Mouse (Mus musculus): ENCODE measurements at regions not wholly inside any gene's neighbourhood (a gene's known extent, or its start where the extent isn't known, plus 50 kb on each side); places are given as distances from the start of the nearest gene placed in this dataset.

- Histone ChIP-seq H3K27ac (no peak overlapping the region), H3K9me3 (replicated peaks) (no peaks in the 10 kb centered on the region; the same call in 1 of the 2 replicates), H3K4me1 (peaks cover 12% of the 10 kb centered on the region), H3K9ac (no peak overlapping the region), H3K36me3 (no peaks in the 10 kb centered on the region), H3K4me3 (no peak overlapping the region), H3K27me3 (no peaks in the 10 kb centered on the region), H3K4me2 (replicated peaks) (no peak overlapping the region)
- ATAC-seq (ENCODE audit: low FRiP score) = peak; percentile 85
- WGBS = 59% methylated on average over 14 of the region's 14 CpGs
Observed at GRCm38 (mm10) chr14:76313424-76314190, 101.2 kb upstream of the Tsc22d1 start.

GRCm38 (mm10) chr14:76318438-76318837 is 96.3 kb upstream of the Tsc22d1 start:
- no peak for ATAC-seq (ENCODE audit: low FRiP score)
- Histone ChIP-seq H3K36me3 (no peaks in the 10 kb centered on the region), H3K4me2 (replicated peaks) (no peak overlapping the region), H3K27me3 (no peaks in the 10 kb centered on the region), H3K4me3 (no peak overlapping the region), H3K9ac (no peak overlapping the region), H3K9me3 (replicated peaks) (no peaks in the 10 kb centered on the region; the same call in 1 of the 2 replicates), H3K27ac (no peak overlapping the region), H3K4me1 (peaks cover 7% of the 10 kb centered on the region)
- WGBS = 80% methylated on average over 5 of the region's 5 CpGs

- 100% methylated on average over 1 of the region's 1 CpGs for WGBS
- ATAC-seq (ENCODE audit: low FRiP score) = no peak
- Histone ChIP-seq H3K9ac (no peak overlapping the region), H3K27me3 (no peaks in the 10 kb centered on the region), H3K9me3 (replicated peaks) (no peaks in the 10 kb centered on the region), H3K36me3 (no peaks in the 10 kb centered on the region), H3K4me1 (no peaks in the 10 kb centered on the region), H3K4me3 (no peak overlapping the region), H3K27ac (no peak overlapping the region), H3K4me2 (replicated peaks) (no peak overlapping the region)
Observed at GRCm38 (mm10) chr14:76324246-76324645, 90.5 kb upstream of the Tsc22d1 start.

- H3K27ac ChIP-seq = no peak overlapping the region
- H3K4me2 ChIP-seq (replicated peaks) = no peak overlapping the region
- ATAC-seq (ENCODE audit: low FRiP score) = no peak
- WGBS = 84% methylated on average over 5 of the region's 5 CpGs
- no peak overlapping the region for H3K4me3 ChIP-seq
- no peaks in the 10 kb centered on the region for H3K27me3 ChIP-seq
- peaks cover 21% of the 10 kb centered on the region for H3K4me1 ChIP-seq
- H3K9ac ChIP-seq = no peak overlapping the region
- H3K9me3 ChIP-seq (replicated peaks) = no peaks in the 10 kb centered on the region
- H3K36me3 ChIP-seq = no peaks in the 10 kb centered on the region
Observed at GRCm38 (mm10) chr14:76329983-76330382, 84.8 kb upstream of the Tsc22d1 start.

GRCm38 (mm10) chr14:76331497-76332335 is 83.0 kb upstream of the Tsc22d1 start:
- peaks cover 25% of the 10 kb centered on the region for H3K4me1 ChIP-seq
- no peak overlapping the region for H3K4me3 ChIP-seq
- 24% methylated on average over 11 of the region's 11 CpGs for WGBS
- peak overlapping the region; percentile 9 for H3K4me2 ChIP-seq (replicated peaks)
- no peaks in the 10 kb centered on the region for H3K9me3 ChIP-seq (replicated peaks)
- no peaks in the 10 kb centered on the region for H3K27me3 ChIP-seq
- H3K36me3 ChIP-seq = no peaks in the 10 kb centered on the region
- no peak overlapping the region for H3K9ac ChIP-seq
- H3K27ac ChIP-seq = peak overlapping the region; percentile 79
- peak; percentile 93 for ATAC-seq (ENCODE audit: low FRiP score)

- WGBS = 36% methylated on average over 10 of the region's 10 CpGs
- H3K27me3 ChIP-seq = no peaks in the 10 kb centered on the region
- H3K4me1 ChIP-seq = peaks cover 25% of the 10 kb centered on the region
- no peaks in the 10 kb centered on the region for H3K9me3 ChIP-seq (replicated peaks)
- no peak overlapping the region for H3K4me3 ChIP-seq
- no peaks in the 10 kb centered on the region for H3K36me3 ChIP-seq
- ATAC-seq (ENCODE audit: low FRiP score) = peak; percentile 19; the same call in 1 of the 2 replicates
- H3K9ac ChIP-seq = no peak overlapping the region
- H3K27ac ChIP-seq = peak overlapping the region; percentile 79
- H3K4me2 ChIP-seq (replicated peaks) = peak overlapping the region; percentile 9
Observed at GRCm38 (mm10) chr14:76332336-76332703, 82.4 kb upstream of the Tsc22d1 start.

GRCm38 (mm10) chr14:76340789-76341188 is 74.0 kb upstream of the Tsc22d1 start:
- WGBS = 90% methylated on average over 7 of the region's 7 CpGs
- no peaks in the 10 kb centered on the region for H3K36me3 ChIP-seq
- no peak for ATAC-seq (ENCODE audit: low FRiP score)

GRCm38 (mm10) chr14:76341226-76341625 is 73.5 kb upstream of the Tsc22d1 start:
- H3K4me1 ChIP-seq = 0 out of 2 replicates have a peak, but pooled peaks cover 3% of the 10 kb centered on the region

More at GRCm38 (mm10) chr14:76340789-76341188, 74.0 kb upstream of the Tsc22d1 start:
- Histone ChIP-seq H3K9me3 (replicated peaks) (no peaks in the 10 kb centered on the region), H3K27me3 (no peaks in the 10 kb centered on the region), H3K4me1 (0 out of 2 replicates have a peak, but pooled peaks cover 4% of the 10 kb centered on the region), H3K4me2 (replicated peaks) (no peak overlapping the region), H3K27ac (no peak overlapping the region), H3K4me3 (no peak overlapping the region), H3K9ac (no peak overlapping the region)

GRCm38 (mm10) chr14:76351856-76352255 is 62.9 kb upstream of the Tsc22d1 start:
- Histone ChIP-seq H3K9me3 (replicated peaks) (no peaks in the 10 kb centered on the region), H3K4me1 (no peaks in the 10 kb centered on the region), H3K27ac (no peak overlapping the region), H3K36me3 (no peaks in the 10 kb centered on the region), H3K4me3 (no peak overlapping the region), H3K4me2 (replicated peaks) (no peak overlapping the region), H3K27me3 (no peaks in the 10 kb centered on the region), H3K9ac (no peak overlapping the region)
- no peak for ATAC-seq (ENCODE audit: low FRiP score)
- WGBS = 61% methylated on average over 9 of the region's 9 CpGs

More at GRCm38 (mm10) chr14:76341226-76341625, 73.5 kb upstream of the Tsc22d1 start:
- Histone ChIP-seq H3K9me3 (replicated peaks) (no peaks in the 10 kb centered on the region), H3K27ac (no peak overlapping the region), H3K4me2 (replicated peaks) (no peak overlapping the region), H3K9ac (no peak overlapping the region), H3K4me3 (no peak overlapping the region), H3K27me3 (no peaks in the 10 kb centered on the region), H3K36me3 (no peaks in the 10 kb centered on the region)
- 77% methylated on average over 10 of the region's 10 CpGs for WGBS
- ATAC-seq (ENCODE audit: low FRiP score) = no peak

GRCm38 (mm10) chr14:76356161-76356560 is 58.6 kb upstream of the Tsc22d1 start:
- Histone ChIP-seq H3K36me3 (no peaks in the 10 kb centered on the region), H3K4me3 (no peak overlapping the region), H3K9ac (no peak overlapping the region), H3K9me3 (replicated peaks) (no peaks in the 10 kb centered on the region), H3K4me1 (no peaks in the 10 kb centered on the region), H3K27ac (no peak overlapping the region), H3K4me2 (replicated peaks) (no peak overlapping the region), H3K27me3 (no peaks in the 10 kb centered on the region)
- whole genome bisulfite sequencing = 58% methylated on average over 2 of the region's 2 CpGs
- ATAC-seq (ENCODE audit: low FRiP score) = no peak

GRCm38 (mm10) chr14:76359837-76360410 is 54.8 kb upstream of the Tsc22d1 start:
- H3K9me3 ChIP-seq (replicated peaks) = no peaks in the 10 kb centered on the region
- no peaks in the 10 kb centered on the region for H3K4me1 ChIP-seq
- no peak overlapping the region for H3K4me3 ChIP-seq
- ATAC-seq (ENCODE audit: low FRiP score) = no peak
- 93% methylated on average over 11 of the region's 11 CpGs for WGBS
- H3K27ac ChIP-seq = no peak overlapping the region
- H3K36me3 ChIP-seq = no peaks in the 10 kb centered on the region
- no peak overlapping the region for H3K9ac ChIP-seq
- H3K27me3 ChIP-seq = no peaks in the 10 kb centered on the region
- H3K4me2 ChIP-seq (replicated peaks) = no peak overlapping the region

GRCm38 (mm10) chr14:76364034-76364433 is 50.7 kb upstream of the Tsc22d1 start:
- H3K9ac ChIP-seq = no peak overlapping the region
- no peaks in the 10 kb centered on the region for H3K9me3 ChIP-seq (replicated peaks)
- H3K4me2 ChIP-seq (replicated peaks) = no peak overlapping the region
- ATAC-seq (ENCODE audit: low FRiP score) = no peak
- H3K27ac ChIP-seq = no peak overlapping the region
- H3K36me3 ChIP-seq = no peaks in the 10 kb centered on the region
- WGBS = 87% methylated on average over 4 of the region's 4 CpGs
- H3K27me3 ChIP-seq = no peaks in the 10 kb centered on the region
- H3K4me3 ChIP-seq = no peak overlapping the region
- H3K4me1 ChIP-seq = no peaks in the 10 kb centered on the region
